Mouse (Mus musculus): ENCODE data around the gene Cyb5r1.

- no peak for TF ChIP-seq CTCF (conservative IDR thresholded peaks at IDR 0.05; ENCODE audit: insufficient read depth, insufficient read length, low read depth, low read length)
- no peak for TF ChIP-seq POLR2A (IDR thresholded peaks at IDR 0.05; ENCODE audit: low read depth, low read length)
Measured at GRCm38 (mm10) chr1:134381051-134381450, 24.3 kb upstream of the Cyb5r1 start.
